9 mouse cellular contexts compared by ENCODE assay signal in the genomic region with DNA sequence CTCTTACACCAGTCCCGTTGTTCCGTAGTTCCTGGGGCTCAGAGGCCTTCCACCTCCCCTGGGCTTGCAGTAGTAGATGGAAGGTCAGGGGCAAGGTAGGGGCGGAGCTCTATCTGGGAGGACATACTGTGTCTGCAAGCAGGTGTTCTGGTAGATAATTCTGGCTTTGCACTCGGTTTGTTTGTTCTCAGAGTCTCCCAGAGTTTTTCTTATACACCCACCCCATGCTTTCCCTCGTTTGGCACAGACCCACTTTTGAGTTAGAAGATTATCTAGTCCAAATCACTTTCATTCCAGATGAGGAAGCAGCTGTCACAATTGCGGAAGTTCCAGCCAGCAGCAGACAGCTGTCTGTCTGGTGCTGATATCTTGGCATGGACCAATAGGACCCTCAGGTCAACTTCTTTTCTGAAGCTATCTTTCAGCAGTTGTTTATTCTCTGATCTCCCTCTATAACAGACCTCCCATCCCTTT.
DNase-seq lines count a peak whose midpoint lies in the region; ATAC-seq lines count a peak whose summit lies in the region.
"Had no signal": no experiment of that assay in that cellular context is flagged by ENCODE, and none has a peak within 500 bp of the region (broad histone marks: within the 10 kb centered on the region; RNA-seq: fewer than 3 reads in every experiment).

No protein-coding gene starts in this region.

- no peak overlapping the region for H3K9ac ChIP-seq in forebrain, embryonic 11.5 days (ENCODE audit: low read length)
- no peak overlapping the region for H3K9ac ChIP-seq in forebrain, embryonic 13.5 days
- no peak overlapping the region for H3K9ac ChIP-seq in embryonic facial prominence, embryonic 12.5 days
- H3K9ac ChIP-seq in liver, embryonic 11.5 days (ENCODE audit: low read depth, low read length), result 0 out of 2 replicates have a peak overlapping the region, but pooled peaks have one; percentile 47
- no peak overlapping the region for H3K9ac ChIP-seq in midbrain, embryonic 13.5 days (replicated peaks)
- H3K9ac ChIP-seq: neural tube, embryonic 12.5 days had no signal

- no peaks in the 10 kb centered on the region for H3K36me3 ChIP-seq in forebrain, embryonic 11.5 days (ENCODE audit: control insufficient read depth, insufficient read depth, low read length)
- no peaks in the 10 kb centered on the region for H3K36me3 ChIP-seq in forebrain, embryonic 13.5 days (ENCODE audit: poor library complexity, severe bottlenecking)
- H3K36me3 ChIP-seq in embryonic facial prominence, embryonic 12.5 days, result no peaks in the 10 kb centered on the region
- H3K36me3 ChIP-seq in liver, embryonic 11.5 days (ENCODE audit: control insufficient read depth, insufficient read depth, low read length), result no peaks in the 10 kb centered on the region
- H3K36me3 ChIP-seq in midbrain, embryonic 13.5 days, result no peaks in the 10 kb centered on the region
- H3K36me3 ChIP-seq: neural tube, embryonic 12.5 days had no signal

- H3K4me1 ChIP-seq in forebrain, embryonic 11.5 days (replicated peaks; ENCODE audit: control insufficient read depth, insufficient read depth, low read length), result no peaks in the 10 kb centered on the region
- no peaks in the 10 kb centered on the region for H3K4me1 ChIP-seq in forebrain, embryonic 13.5 days
- 0 out of 2 replicates have a peak, but pooled peaks cover 3% of the 10 kb centered on the region for H3K4me1 ChIP-seq in embryonic facial prominence, embryonic 12.5 days
- peaks cover 20% of the 10 kb centered on the region for H3K4me1 ChIP-seq in liver, embryonic 11.5 days (replicated peaks; ENCODE audit: control insufficient read depth, insufficient read depth, low read length)
- H3K4me1 ChIP-seq in midbrain, embryonic 13.5 days (replicated peaks), result no peaks in the 10 kb centered on the region
- H3K4me1 ChIP-seq: neural tube, embryonic 12.5 days had no signal

- no peak overlapping the region for H3K4me3 ChIP-seq in forebrain, embryonic 11.5 days (ENCODE audit: low read depth, low read length)
- H3K4me3 ChIP-seq in forebrain, embryonic 13.5 days, result no peak overlapping the region
- H3K4me3 ChIP-seq in embryonic facial prominence, embryonic 12.5 days, result no peak overlapping the region
- peak overlapping the region; percentile 29; the same call in 1 of the 2 replicates for H3K4me3 ChIP-seq in liver, embryonic 11.5 days (ENCODE audit: low read depth, low read length)
- no peak overlapping the region for H3K4me3 ChIP-seq in midbrain, embryonic 13.5 days (replicated peaks)
- H3K4me3 ChIP-seq: neural tube, embryonic 12.5 days had no signal

- no peak for DNase-seq in forebrain, embryonic 11.5 days (ENCODE audit: low spot score)
- DNase-seq in liver, embryonic 11.5 days (ENCODE audit: low spot score), result peak; percentile 75
- peak; percentile 73 to 82 for DNase-seq in spleen, postnatal 10 days (ENCODE audit: low spot score in 2 of 2)
- DNase-seq in right cerebral cortex, postnatal 36 days (ENCODE audit: low spot score in 2 of 2), result no peak
- no peak for DNase-seq in testis, postnatal 10 days (ENCODE audit: low spot score)

- WGBS in forebrain, embryonic 11.5 days, result 68% methylated on average over 6 of the region's 6 CpGs
- WGBS in forebrain, embryonic 13.5 days, result 71% methylated on average over 6 of the region's 6 CpGs
- WGBS in embryonic facial prominence, embryonic 12.5 days, result 77% methylated on average over 6 of the region's 6 CpGs
- WGBS in liver, embryonic 11.5 days, result 30% methylated on average over 6 of the region's 6 CpGs
- 71% methylated on average over 6 of the region's 6 CpGs for WGBS in midbrain, embryonic 13.5 days

- no peaks in the 10 kb centered on the region for H3K27me3 ChIP-seq in forebrain, embryonic 11.5 days (ENCODE audit: control insufficient read depth, insufficient read depth, low read length)
- H3K27me3 ChIP-seq in forebrain, embryonic 13.5 days, result no peaks in the 10 kb centered on the region
- H3K27me3 ChIP-seq in embryonic facial prominence, embryonic 12.5 days, result no peaks in the 10 kb centered on the region
- H3K27me3 ChIP-seq in liver, embryonic 11.5 days (replicated peaks; ENCODE audit: control insufficient read depth, insufficient read depth, low read length), result no peaks in the 10 kb centered on the region
- H3K27me3 ChIP-seq in midbrain, embryonic 13.5 days, result no peaks in the 10 kb centered on the region
- H3K27me3 ChIP-seq: neural tube, embryonic 12.5 days had no signal

- no peaks in the 10 kb centered on the region for H3K9me3 ChIP-seq in forebrain, embryonic 11.5 days (ENCODE audit: control insufficient read depth, low read length)
- H3K9me3 ChIP-seq in forebrain, embryonic 13.5 days (replicated peaks), result no peaks in the 10 kb centered on the region
- no peaks in the 10 kb centered on the region for H3K9me3 ChIP-seq in embryonic facial prominence, embryonic 12.5 days
- H3K9me3 ChIP-seq in liver, embryonic 11.5 days (ENCODE audit: control insufficient read depth, low read length), result no peaks in the 10 kb centered on the region
- no peaks in the 10 kb centered on the region for H3K9me3 ChIP-seq in midbrain, embryonic 13.5 days
- H3K9me3 ChIP-seq: neural tube, embryonic 12.5 days had no signal

- H3K4me2 ChIP-seq in forebrain, embryonic 11.5 days (ENCODE audit: low read depth, low read length, severe bottlenecking), result no peak overlapping the region
- H3K4me2 ChIP-seq in forebrain, embryonic 13.5 days, result no peak overlapping the region
- no peak overlapping the region for H3K4me2 ChIP-seq in embryonic facial prominence, embryonic 12.5 days (replicated peaks)
- H3K4me2 ChIP-seq in liver, embryonic 11.5 days, result peak overlapping the region; percentile 66
- no peak overlapping the region for H3K4me2 ChIP-seq in midbrain, embryonic 13.5 days (replicated peaks)
- H3K4me2 ChIP-seq: neural tube, embryonic 12.5 days had no signal

- peak; percentile 58; the same call in 1 of the 2 replicates for ATAC-seq in forebrain, embryonic 11.5 days (replicated peaks; ENCODE audit: low FRiP score)
- ATAC-seq in forebrain, embryonic 13.5 days, result no peak
- 0 out of 2 replicates have a peak, but pooled peaks have one; percentile 6 for ATAC-seq in embryonic facial prominence, embryonic 12.5 days (ENCODE audit: insufficient number of reproducible peaks, insufficient read depth, low FRiP score, low TSS enrichment)
- ATAC-seq in liver, embryonic 11.5 days (replicated peaks; ENCODE audit: low FRiP score), result peak; percentile 95
- ATAC-seq in midbrain, embryonic 13.5 days, result no peak

- no peak overlapping the region for H3K27ac ChIP-seq in forebrain, embryonic 11.5 days (ENCODE audit: low read depth, low read length)
- H3K27ac ChIP-seq in forebrain, embryonic 13.5 days, result no peak overlapping the region
- H3K27ac ChIP-seq in embryonic facial prominence, embryonic 12.5 days, result no peak overlapping the region
- H3K27ac ChIP-seq in liver, embryonic 11.5 days (ENCODE audit: low read depth, low read length), result peak overlapping the region; percentile 92
- H3K27ac ChIP-seq in midbrain, embryonic 13.5 days, result no peak overlapping the region
- H3K27ac ChIP-seq: neural tube, embryonic 12.5 days had no signal

Comparison
In these comparisons a context has a peak if more than half of its experiments do, and no peak if none do; other contexts are left out.
1. ATAC-seq: peak in forebrain, embryonic 11.5 days (single experiment), embryonic facial prominence, embryonic 12.5 days (single experiment) and liver, embryonic 11.5 days (single experiment); none in forebrain, embryonic 13.5 days (single experiment) and midbrain, embryonic 13.5 days (single experiment).
2. DNase-seq: peak in liver, embryonic 11.5 days (single experiment) and spleen, postnatal 10 days (2 of 2); none in forebrain, embryonic 11.5 days (single experiment), right cerebral cortex, postnatal 36 days (0 of 2) and testis, postnatal 10 days (single experiment).